In genomic region chr3:139226811-139227210, GRCm38 (mm10) we compare ENCODE assay signal across 20 mouse cellular contexts. TPM values are rescaled to one million over a fixed set of nuclear protein-coding genes. Genes with fewer than 3 reads are reported as not detected.
"Had no signal": no experiment of that assay in that cellular context is flagged by ENCODE, and none has a peak within 500 bp of the region (broad histone marks: within the 10 kb centered on the region; RNA-seq: fewer than 3 reads in every experiment).

No protein-coding gene starts in this region.

- DNase-seq: gastrocnemius, postnatal 10 days; gastrocnemius, postnatal 25 days; heart, adult 18-20 months; heart, postnatal 14 days; heart, postnatal 36 days; kidney, adult 11 months; kidney, adult 2 months; kidney, adult 9 months; kidney, postnatal 14 days; kidney, postnatal 4 days; liver; liver, embryonic 13.5 days; liver, postnatal 0 days had no signal

RNA-seq across cellular contexts. Expression of gene Stpg2, which starts 21.3 kb away (rescaled TPM):
- total RNA-seq: gastrocnemius, adult 18-20 months; gastrocnemius, postnatal 10 days; gastrocnemius, postnatal 25 days; gastrocnemius, postnatal 4 days; granulocyte monocyte progenitor cell, adult 5-6 weeks; heart, adult 18-20 months; heart, adult 8-10 months; heart, postnatal 14 days; heart, postnatal 36 days; hematopoietic stem cell, adult 5-6 weeks; hindbrain, postnatal 0 days; layer of hippocampus, adult 2 months had no signal
